Mouse (Mus musculus) kidney, adult 2 months (tissue): ENCODE measurements around the gene Srrt.

Experiments used
- CTCF ChIP-seq: fragments of 200-500 bp; conservative IDR thresholded peaks from 2 replicates; pipeline ENCODE4 v1.5.1; 2011; ENCODE audit warnings: low read depth, mild to moderate bottlenecking, control low read depth, low read length, moderate library complexity, mixed read lengths; ENCODE audit not compliant: insufficient read depth, insufficient read length
- POLR2A ChIP-seq: fragments of 200-500 bp; IDR thresholded peaks from one replicate; pipeline ENCODE4 v1.6.1; 2011; ENCODE audit warnings: low read depth, low read length, control low read depth

DNA sequence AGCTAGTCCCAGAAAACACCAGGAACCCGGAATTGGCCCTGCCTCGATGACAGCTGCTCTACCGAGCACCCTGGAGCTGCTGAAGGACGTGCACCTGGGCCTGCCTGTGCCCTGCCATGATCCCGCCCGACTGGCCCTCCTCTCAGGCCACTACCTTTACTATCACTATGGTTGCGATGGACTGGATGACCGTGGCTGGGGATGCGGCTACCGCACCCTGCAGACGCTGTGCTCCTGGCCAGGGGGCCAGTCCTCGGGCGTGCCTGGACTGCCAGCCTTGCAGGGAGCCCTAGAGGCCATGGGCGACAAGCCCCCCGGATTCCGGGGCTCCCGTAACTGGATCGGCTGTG lies 12.8 kb downstream of the Srrt start:
- TF ChIP-seq POLR2A, result no peak
- no peak for TF ChIP-seq CTCF
